Mouse (Mus musculus): ENCODE data around the gene Gm45716.

Gm45716 gene

GRCm38 (mm10) chr11:90187441-90187840 is at the start of gene Gm45716:
Gene Gm45716, plus strand, starts transcription at chr11:90187683.
- DNase-seq (ENCODE audit: extremely low spot score, low read depth, low spot score), result no peak

- no peak for DNase-seq (ENCODE audit: extremely low spot score, low read depth, low spot score)
Measured at GRCm38 (mm10) chr11:90142393-90142792, 45.1 kb upstream of the Gm45716 start.

- no peak for DNase-seq (ENCODE audit: extremely low spot score, low read depth, low spot score)
Measured at GRCm38 (mm10) chr11:90142936-90143335, 44.5 kb upstream of the Gm45716 start.

- no peak for DNase-seq (ENCODE audit: extremely low spot score, low read depth, low spot score)
Measured at GRCm38 (mm10) chr11:90146086-90146860, 41.2 kb upstream of the Gm45716 start.

DNA sequence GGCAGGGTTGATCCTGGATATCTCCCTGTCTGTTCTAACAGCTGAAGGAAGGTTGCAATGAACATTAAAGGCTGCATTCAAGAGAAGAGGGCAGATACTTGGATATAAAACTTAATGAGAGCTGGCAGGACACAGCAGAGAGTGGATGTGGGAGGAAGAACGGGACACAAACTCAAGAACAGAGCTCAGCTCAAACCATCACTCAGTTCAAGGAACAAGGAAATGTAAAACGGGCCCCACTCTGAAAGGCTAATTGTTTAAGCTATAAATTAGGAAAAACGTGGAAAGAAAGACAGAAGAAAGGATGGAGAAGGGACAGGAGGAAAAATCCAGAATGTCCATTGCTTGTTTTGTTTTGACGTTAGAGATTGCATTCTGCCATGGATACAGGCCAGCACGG is 32.4 kb upstream of the Gm45716 start:
- no peak for DNase-seq (ENCODE audit: extremely low spot score, low read depth, low spot score)

DNA sequence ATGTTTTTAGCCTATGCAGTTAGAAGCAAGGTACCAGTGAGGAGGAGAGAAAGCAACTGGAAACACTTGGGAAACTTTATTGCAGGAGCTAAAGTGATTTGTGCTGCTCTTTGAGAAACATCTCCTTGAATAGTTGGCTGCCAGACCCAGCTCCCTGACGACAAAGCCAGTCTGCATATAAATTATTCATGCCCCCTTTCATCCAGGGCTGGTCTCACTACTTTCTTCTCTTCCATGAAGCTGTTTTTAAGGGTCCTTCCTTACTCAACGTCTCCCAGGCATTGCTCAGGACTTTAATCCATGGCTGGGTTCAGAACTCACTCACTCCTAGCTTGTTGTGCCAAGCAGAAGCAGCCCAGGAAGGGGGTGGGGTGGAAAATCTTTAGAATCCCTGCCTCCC is 32.0 kb upstream of the Gm45716 start:
- DNase-seq (ENCODE audit: extremely low spot score, low read depth, low spot score), result no peak

DNA sequence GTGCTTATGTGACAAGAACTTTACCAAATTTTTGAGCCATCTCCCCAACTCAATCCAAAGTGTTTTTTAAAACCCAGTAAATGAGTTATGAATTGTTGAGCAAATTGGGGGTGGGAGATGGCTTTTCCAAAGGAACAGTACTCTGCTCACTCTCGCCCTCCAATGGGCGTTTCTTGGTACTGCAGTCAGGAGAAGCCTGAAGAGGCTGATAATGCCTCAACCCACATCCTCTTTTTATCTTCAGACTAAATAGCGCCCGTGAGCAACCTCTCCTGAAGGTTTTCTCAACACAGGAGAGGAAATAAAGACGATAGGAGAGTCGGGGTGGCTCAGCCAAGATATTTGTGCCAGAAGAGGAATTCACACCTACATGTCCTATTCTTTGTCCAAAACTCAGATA is 19.7 kb upstream of the Gm45716 start:
- DNase-seq (ENCODE audit: extremely low spot score, low read depth, low spot score), result no peak

- DNase-seq (ENCODE audit: extremely low spot score, low read depth, low spot score), result no peak
Measured at GRCm38 (mm10) chr11:90168338-90169065, 19.0 kb upstream of the Gm45716 start.

DNA sequence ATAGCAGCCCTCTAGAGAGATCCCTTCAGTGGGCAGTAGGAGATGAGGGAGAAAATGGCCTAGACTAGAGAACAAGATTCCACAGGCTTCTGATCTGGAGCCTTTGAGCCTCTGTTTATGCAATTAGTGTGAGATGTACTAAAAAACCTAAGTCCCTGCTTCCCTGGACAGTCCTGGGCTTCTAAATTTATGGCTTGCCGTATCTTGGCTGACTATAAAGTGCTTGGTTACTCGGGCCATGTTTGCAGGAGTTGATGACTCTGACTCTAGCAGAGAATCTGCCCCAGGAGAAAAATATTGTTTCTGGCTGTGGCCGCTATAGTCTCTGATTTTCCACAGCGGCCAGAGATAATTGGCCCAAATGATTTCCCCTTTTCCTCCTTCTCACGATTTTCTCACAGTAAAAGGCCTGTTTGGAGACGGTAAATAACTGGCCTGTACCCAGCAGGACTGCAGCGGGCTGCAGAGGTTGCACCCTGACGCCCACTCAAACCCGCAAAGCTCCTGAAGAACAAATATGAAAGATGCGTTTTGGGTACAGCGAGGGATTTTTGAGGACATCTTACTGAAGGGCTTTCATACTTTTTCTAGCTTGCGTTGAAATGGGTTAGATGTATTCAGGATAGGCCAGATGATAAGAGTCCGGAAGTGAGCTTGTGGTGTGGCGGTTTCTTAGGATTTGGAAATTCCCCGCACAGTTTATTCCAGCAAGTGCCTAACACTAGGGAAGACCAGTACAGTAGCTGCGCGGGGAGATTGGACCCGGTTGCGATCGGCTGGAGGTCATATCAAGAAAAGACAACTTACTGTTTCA is 18.1 kb upstream of the Gm45716 start:
- DNase-seq (ENCODE audit: extremely low spot score, low read depth, low spot score), result no peak

GRCm38 (mm10) chr11:90170014-90170320 is 17.5 kb upstream of the Gm45716 start:
- DNase-seq (ENCODE audit: extremely low spot score, low read depth, low spot score), result peak; percentile 61

GRCm38 (mm10) chr11:90172331-90172730 is 15.2 kb upstream of the Gm45716 start:
- no peak for DNase-seq (ENCODE audit: extremely low spot score, low read depth, low spot score)

DNA sequence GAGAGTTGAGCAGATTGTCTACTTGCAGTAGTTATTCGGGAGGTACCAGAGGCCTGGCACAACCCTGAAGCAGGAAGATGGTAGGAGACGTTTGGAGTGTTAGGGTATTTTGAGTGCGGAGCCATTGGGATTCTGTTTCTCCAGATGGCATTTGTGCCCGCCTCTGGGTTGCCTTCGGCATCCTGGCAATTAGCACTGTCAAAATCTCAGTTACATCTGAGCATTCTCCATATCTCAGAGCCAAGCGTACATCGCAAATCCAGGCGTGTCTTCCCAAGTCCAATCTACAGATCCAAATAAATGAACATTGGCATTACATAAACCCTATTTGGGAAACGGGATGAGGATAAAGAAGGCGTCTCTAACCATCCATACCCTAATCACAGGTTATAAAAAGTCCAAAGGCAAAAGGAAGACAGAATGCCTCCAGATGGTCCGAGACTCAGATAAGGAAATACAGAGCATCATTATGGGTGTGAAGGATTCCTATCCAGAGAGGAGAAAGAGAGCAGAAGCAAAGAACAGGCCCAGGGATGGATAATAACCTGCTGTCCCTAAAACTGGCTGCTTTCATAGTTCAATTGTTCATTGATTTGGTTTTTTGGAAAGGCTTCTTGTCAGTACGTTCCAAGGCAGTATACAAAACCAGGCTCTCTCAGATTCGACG is 11.7 kb upstream of the Gm45716 start:
- no peak for DNase-seq (ENCODE audit: extremely low spot score, low read depth, low spot score)

DNA sequence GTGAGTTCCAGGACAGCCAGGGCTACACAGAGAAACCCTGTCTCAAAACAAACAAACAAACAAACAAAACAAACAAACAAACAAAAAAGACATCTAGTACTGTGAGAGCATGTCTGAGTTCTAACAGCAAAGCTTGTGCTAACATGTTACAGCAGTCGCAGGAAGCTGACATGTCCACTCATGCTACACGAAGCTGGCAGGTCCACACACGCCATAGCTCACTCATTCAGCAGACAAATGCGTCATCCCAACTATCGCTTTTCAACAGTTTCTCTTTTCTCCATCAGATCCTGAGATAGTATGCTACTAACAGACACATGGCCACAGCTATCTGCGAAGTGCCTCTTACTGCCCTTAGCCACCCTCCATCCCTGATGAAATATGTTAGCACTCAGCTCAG is 10.1 kb upstream of the Gm45716 start:
- DNase-seq (ENCODE audit: extremely low spot score, low read depth, low spot score), result no peak

DNA sequence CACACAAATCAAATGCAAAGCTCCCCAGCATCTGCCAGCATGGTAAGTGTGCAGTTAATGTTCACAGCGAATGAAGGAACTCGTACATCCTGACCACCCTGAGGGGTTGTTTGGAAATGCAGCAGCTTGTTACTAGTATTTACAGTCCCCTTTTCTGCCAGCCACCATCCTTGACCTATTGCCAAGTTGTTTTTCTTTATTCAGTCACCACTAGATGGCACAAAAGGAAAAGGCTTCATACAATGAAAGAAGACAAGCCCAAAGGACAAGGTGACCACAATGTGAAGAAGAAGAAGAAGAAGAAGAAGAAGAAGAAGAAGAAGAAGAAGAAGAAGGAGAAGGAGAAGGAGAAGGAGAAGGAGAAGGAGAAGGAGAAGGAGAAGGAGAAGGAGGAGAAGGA is 4.1 kb upstream of the Gm45716 start:
- DNase-seq (ENCODE audit: extremely low spot score, low read depth, low spot score), result no peak

DNA sequence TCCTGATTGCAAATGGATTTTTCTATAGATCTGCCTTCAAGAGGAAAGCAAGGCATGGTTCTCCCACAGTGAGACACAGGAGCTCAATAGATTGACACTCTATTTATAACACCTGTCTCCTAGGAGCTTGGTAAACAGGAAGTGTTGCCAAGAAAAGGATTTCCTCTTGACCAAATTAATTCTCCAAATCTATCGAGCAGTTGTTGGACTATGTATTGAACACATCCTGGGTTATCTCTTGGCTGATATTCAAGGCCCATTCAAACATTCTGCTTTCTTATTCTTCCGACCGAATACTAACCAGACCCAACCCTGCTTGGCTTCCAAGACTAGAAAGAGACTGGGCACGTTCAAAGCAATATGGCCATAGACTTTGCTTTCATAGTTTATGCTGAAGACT is 2.7 kb upstream of the Gm45716 start:
- no peak for DNase-seq (ENCODE audit: extremely low spot score, low read depth, low spot score)

DNA sequence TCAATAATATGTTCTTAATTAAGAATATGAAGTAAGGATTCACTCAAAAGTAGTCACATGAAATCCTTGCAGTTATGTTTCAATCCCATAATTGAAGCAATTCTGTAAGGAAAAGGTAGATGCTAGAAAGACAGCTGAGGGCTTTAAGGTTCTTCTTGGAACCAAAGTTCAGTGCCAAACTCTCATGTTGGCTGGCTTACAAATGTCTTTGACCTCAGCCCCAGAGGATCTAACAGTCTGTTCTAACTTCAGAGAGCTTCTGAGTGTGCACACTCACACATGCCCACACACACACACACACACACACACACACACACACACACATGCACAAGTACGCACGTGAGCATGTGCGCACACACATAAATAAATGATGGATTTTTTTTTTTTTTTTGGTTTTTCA is 2.7 kb downstream of the Gm45716 start:
- no peak for DNase-seq (ENCODE audit: extremely low spot score, low read depth, low spot score)

GRCm38 (mm10) chr11:90194946-90195345 is 7.5 kb downstream of the Gm45716 start:
- DNase-seq (ENCODE audit: extremely low spot score, low read depth, low spot score), result no peak

DNA sequence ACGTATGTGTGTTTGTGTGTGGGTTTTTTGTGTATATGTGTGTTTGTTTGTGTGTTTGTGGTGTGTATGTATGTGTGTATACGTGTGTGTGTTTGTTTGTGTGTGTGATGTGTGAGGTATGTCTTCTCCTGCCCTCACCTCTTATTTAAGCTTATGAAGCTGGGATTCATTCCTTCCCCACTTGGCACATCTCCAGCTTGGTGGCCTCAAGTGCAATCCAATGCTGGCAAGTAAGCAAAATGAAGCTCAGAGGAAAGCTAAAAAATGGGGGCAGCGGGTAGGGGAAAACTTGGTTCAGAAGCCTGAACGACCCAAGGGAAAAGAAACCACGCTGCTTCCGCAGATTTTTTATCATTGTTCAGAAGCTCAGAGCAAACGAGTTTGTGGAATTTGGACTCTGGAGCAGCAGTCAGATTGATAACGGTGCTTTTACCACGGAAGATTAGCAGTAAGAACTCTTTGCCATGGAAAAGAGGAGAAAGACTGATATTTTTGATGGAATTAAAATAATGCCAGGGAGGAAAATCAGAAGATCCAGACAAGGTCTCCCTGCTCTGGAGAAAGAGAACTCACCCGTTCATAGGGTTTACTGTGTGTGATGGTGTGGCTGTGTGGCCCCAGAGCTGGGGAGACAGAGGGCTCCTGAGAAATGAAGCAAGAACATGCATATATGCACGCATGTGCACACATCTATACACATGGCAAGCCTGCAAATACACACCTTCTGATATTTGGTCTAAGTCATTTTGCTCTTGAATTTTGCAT is 8.5 kb downstream of the Gm45716 start:
- DNase-seq (ENCODE audit: extremely low spot score, low read depth, low spot score), result no peak

DNA sequence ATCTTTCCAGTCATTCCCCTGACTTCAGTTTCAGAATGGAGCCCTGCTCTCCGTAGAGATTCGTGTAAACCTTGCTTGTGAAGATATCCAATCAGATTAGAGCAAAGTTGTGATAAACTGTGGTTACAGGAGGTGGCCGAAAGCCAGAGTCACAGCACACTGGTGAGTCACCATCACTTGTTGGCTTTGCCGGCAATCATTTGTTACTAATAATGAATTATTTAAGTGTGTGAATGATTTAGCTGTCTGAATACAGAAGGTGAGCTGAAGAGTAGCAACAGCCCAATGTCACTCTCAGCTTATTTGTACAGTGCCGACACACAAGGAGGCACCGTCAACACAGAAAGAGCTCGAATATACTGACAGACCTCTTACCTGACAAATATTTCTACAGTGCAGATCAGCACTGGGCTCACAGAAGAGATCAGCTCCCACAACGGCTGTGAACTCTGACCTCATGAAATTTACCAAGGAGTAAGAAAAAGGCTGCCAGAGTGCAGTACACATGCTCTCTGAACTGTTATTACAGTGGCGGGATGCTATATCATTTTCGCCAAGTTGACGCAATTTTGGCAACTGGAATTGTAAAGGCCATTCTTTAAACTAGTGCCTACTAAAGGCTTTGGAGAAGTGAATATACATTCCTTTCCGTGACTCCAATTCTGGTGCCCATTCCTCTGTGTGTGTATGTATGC is 9.2 kb downstream of the Gm45716 start:
- DNase-seq (ENCODE audit: extremely low spot score, low read depth, low spot score), result no peak

GRCm38 (mm10) chr11:90198048-90198447 is 10.6 kb downstream of the Gm45716 start:
- DNase-seq (ENCODE audit: extremely low spot score, low read depth, low spot score), result no peak

Measured in hindlimb bud, embryonic 11.5 days (tissue).